Mouse (Mus musculus): ENCODE data around the gene Srd5a2. TPM values are rescaled to one million over a fixed set of nuclear protein-coding genes. Genes with fewer than 3 reads are reported as not detected.

Srd5a2 gene
- polyA plus RNA-seq, 1 experiment from 2014 or later = not detected

- H3K27me3 ChIP-seq = no peaks in the 10 kb centered on the region
- no peak for DNase-seq (ENCODE audit: low read depth, low spot score)
- ChIA-PET POLR2A (no interaction called here), CTCF (interaction anchor here (1.5 to 1.6 kb wide), 2 partner anchors 47 to 276 kb away, joined by 3 read pairs; no protein-coding TSS in a partner anchor)
- peak; percentile 83 for TF ChIP-seq CTCF (IDR thresholded peaks at IDR 0.05)
- ATAC-seq = no peak
- in situ Hi-C loops (cut with MboI; ENCODE audit: low pct_unique_long_range_greater_than_20kb) = no loop called here
Measured at GRCm38 (mm10) chr17:74020526-74021203, 27.1 kb downstream of the Srd5a2 start.

GRCm38 (mm10) chr17:74018281-74018680 is 29.4 kb downstream of the Srd5a2 start:
- no peak for ATAC-seq
- no peak for DNase-seq (ENCODE audit: low read depth, low spot score)
- POLR2A ChIA-PET = no interaction called here

GRCm38 (mm10) chr17:74017649-74018048 is 30.1 kb downstream of the Srd5a2 start:
- no peak for TF ChIP-seq CTCF (IDR thresholded peaks at IDR 0.05)
- DNase-seq (ENCODE audit: low read depth, low spot score) (no peak), ATAC-seq (no peak)
- ChIA-PET CTCF (interaction anchor here (0.8 to 2.1 kb wide), 2 partner anchors 11 to 126 kb away, joined by 3 to 7 read pairs; no protein-coding TSS in a partner anchor), POLR2A (no interaction called here)
- in situ Hi-C loops (cut with MboI; ENCODE audit: low pct_unique_long_range_greater_than_20kb) = no loop called here
- no peaks in the 10 kb centered on the region for H3K27me3 ChIP-seq

More at GRCm38 (mm10) chr17:74018281-74018680, 29.4 kb downstream of the Srd5a2 start:
- TF ChIP-seq CTCF (IDR thresholded peaks at IDR 0.05) = no peak
- H3K27me3 ChIP-seq = no peaks in the 10 kb centered on the region
- CTCF ChIA-PET = interaction anchor here (0.8 to 2.1 kb wide), 2 partner anchors 10 to 126 kb away, joined by 3 to 7 read pairs; no protein-coding TSS in a partner anchor
- in situ Hi-C loops (cut with MboI; ENCODE audit: low pct_unique_long_range_greater_than_20kb) = no loop called here

GRCm38 (mm10) chr17:74015128-74015527 is 32.6 kb downstream of the Srd5a2 start:
- DNase-seq (ENCODE audit: low read depth, low spot score) = no peak
- no peak for ATAC-seq
- ChIA-PET POLR2A (no interaction called here), CTCF (interaction anchor here (1.1 kb wide), 1 partner anchor 124 kb away, joined by 3 read pairs; no protein-coding TSS in a partner anchor)
- no peak for TF ChIP-seq CTCF (IDR thresholded peaks at IDR 0.05)
- in situ Hi-C loops (cut with MboI; ENCODE audit: low pct_unique_long_range_greater_than_20kb) = no loop called here
- no peaks in the 10 kb centered on the region for H3K27me3 ChIP-seq

- CTCF ChIA-PET = no interaction called here
- no peaks in the 10 kb centered on the region for H3K27me3 ChIP-seq
- TF ChIP-seq CTCF (IDR thresholded peaks at IDR 0.05) = no peak
- in situ Hi-C loops (cut with MboI; ENCODE audit: low pct_unique_long_range_greater_than_20kb) = no loop called here
- POLR2A ChIA-PET = no interaction called here
- ATAC-seq (no peak), DNase-seq (ENCODE audit: low read depth, low spot score) (no peak)
Measured at GRCm38 (mm10) chr17:74008680-74009079, 39.0 kb downstream of the Srd5a2 start.

- POLR2A ChIA-PET = no interaction called here
- TF ChIP-seq CTCF (IDR thresholded peaks at IDR 0.05) = no peak
- in situ Hi-C loops (cut with MboI; ENCODE audit: low pct_unique_long_range_greater_than_20kb) = no loop called here
- DNase-seq (ENCODE audit: low read depth, low spot score) (no peak), ATAC-seq (no peak)
- no peaks in the 10 kb centered on the region for H3K27me3 ChIP-seq
- CTCF ChIA-PET = no interaction called here
Measured at GRCm38 (mm10) chr17:74007001-74007400, 40.7 kb downstream of the Srd5a2 start.

GRCm38 (mm10) chr17:74002396-74002795 is 45.3 kb downstream of the Srd5a2 start:
- no peaks in the 10 kb centered on the region for H3K27me3 ChIP-seq
- in situ Hi-C loops (cut with MboI; ENCODE audit: low pct_unique_long_range_greater_than_20kb) = no loop called here
- CTCF ChIA-PET = no interaction called here
- DNase-seq (ENCODE audit: low read depth, low spot score) (no peak), ATAC-seq (no peak)
- TF ChIP-seq CTCF (IDR thresholded peaks at IDR 0.05) = no peak
- POLR2A ChIA-PET = no interaction called here

GRCm38 (mm10) chr17:73995907-73996645 is 51.6 kb downstream of the Srd5a2 start:
- ATAC-seq (no peak), DNase-seq (ENCODE audit: low read depth, low spot score) (no peak)
- ChIA-PET CTCF (interaction anchor here (0.6 kb wide), 1 partner anchor 20 kb away, joined by 3 read pairs; no protein-coding TSS in a partner anchor), POLR2A (no interaction called here)
- TF ChIP-seq CTCF (IDR thresholded peaks at IDR 0.05) = no peak
- no peaks in the 10 kb centered on the region for H3K27me3 ChIP-seq
- in situ Hi-C loops (cut with MboI; ENCODE audit: low pct_unique_long_range_greater_than_20kb) = no loop called here

GRCm38 (mm10) chr17:73991264-73991663 is 56.5 kb downstream of the Srd5a2 start:
- no peak for DNase-seq (ENCODE audit: low read depth, low spot score)
- ChIA-PET POLR2A (no interaction called here), CTCF (interaction anchor here (0.9 kb wide), 1 partner anchor 50 kb away, joined by 3 read pairs; no protein-coding TSS in a partner anchor)
- ATAC-seq = no peak
- H3K27me3 ChIP-seq = no peaks in the 10 kb centered on the region
- in situ Hi-C loops (cut with MboI; ENCODE audit: low pct_unique_long_range_greater_than_20kb) = no loop called here
- TF ChIP-seq CTCF (IDR thresholded peaks at IDR 0.05) = no peak

GRCm38 (mm10) chr17:73986571-73986970 is 61.1 kb downstream of the Srd5a2 start:
- H3K27me3 ChIP-seq = no peaks in the 10 kb centered on the region
- ChIA-PET CTCF (no interaction called here), POLR2A (interaction anchor here (0.7 kb wide), 1 partner anchor 122 kb away, joined by 5 read pairs; no protein-coding TSS in a partner anchor)
- no peak for ATAC-seq
- in situ Hi-C loops (cut with MboI; ENCODE audit: low pct_unique_long_range_greater_than_20kb) = no loop called here
- DNase-seq (ENCODE audit: low read depth, low spot score) = no peak
- TF ChIP-seq CTCF (IDR thresholded peaks at IDR 0.05) = no peak

- POLR2A ChIA-PET = no interaction called here
- TF ChIP-seq CTCF (IDR thresholded peaks at IDR 0.05) = no peak
- in situ Hi-C loops (cut with MboI; ENCODE audit: low pct_unique_long_range_greater_than_20kb) = no loop called here
- ATAC-seq (peak; percentile 51), DNase-seq (ENCODE audit: low read depth, low spot score) (peak; percentile 20)
- CTCF ChIA-PET = no interaction called here
- no peaks in the 10 kb centered on the region for H3K27me3 ChIP-seq
Measured at GRCm38 (mm10) chr17:73985936-73986335, 61.8 kb downstream of the Srd5a2 start.
